Comparison of ENCODE assay signal across 11 mouse cellular contexts in genomic region chr17:5797124-5797760, GRCm38 (mm10). TPM values are rescaled to one million over a fixed set of nuclear protein-coding genes. Genes with fewer than 3 reads are reported as not detected.
DNase-seq lines count a peak whose midpoint lies in the region; ATAC-seq and TF ChIP-seq lines count a peak whose summit lies in the region.
"Had no signal": no experiment of that assay in that cellular context is flagged by ENCODE, and none has a peak within 500 bp of the region (broad histone marks: within the 10 kb centered on the region; RNA-seq: fewer than 3 reads in every experiment).

No protein-coding gene starts in this region.

- H3K9ac ChIP-seq in hindbrain, postnatal 0 days (replicated peaks; ENCODE audit: low read length), result no peak overlapping the region
- H3K9ac ChIP-seq: midbrain, embryonic 13.5 days had no signal

- 52% methylated on average over 5 of the region's 5 CpGs for WGBS in hindbrain, postnatal 0 days
- 82% methylated on average over 5 of the region's 5 CpGs for WGBS in hindbrain, embryonic 10.5 days
- WGBS in embryonic facial prominence, embryonic 10.5 days, result 82% methylated on average over 5 of the region's 5 CpGs

- no peak overlapping the region for H3K27ac ChIP-seq in hindbrain, postnatal 0 days
- H3K27ac ChIP-seq in hindbrain, embryonic 10.5 days, result no peak overlapping the region
- 0 out of 2 replicates have a peak overlapping the region, but pooled peaks have one; percentile 19 for H3K27ac ChIP-seq in embryonic facial prominence, embryonic 10.5 days (replicated peaks)
- H3K27ac ChIP-seq: layer of hippocampus, adult 2 months; midbrain, embryonic 13.5 days had no signal

- H3K4me2 ChIP-seq in hindbrain, postnatal 0 days (ENCODE audit: low read depth, low read length), result no peak overlapping the region
- H3K4me2 ChIP-seq: midbrain, embryonic 13.5 days had no signal

- H3K9me3 ChIP-seq in hindbrain, postnatal 0 days (ENCODE audit: low read length), result no peaks in the 10 kb centered on the region
- H3K9me3 ChIP-seq in hindbrain, embryonic 10.5 days, result no peaks in the 10 kb centered on the region
- no peaks in the 10 kb centered on the region for H3K9me3 ChIP-seq in embryonic facial prominence, embryonic 10.5 days
- H3K9me3 ChIP-seq: midbrain, embryonic 13.5 days had no signal

- H3K27me3 ChIP-seq in hindbrain, postnatal 0 days (ENCODE audit: insufficient read depth, low read length), result no peaks in the 10 kb centered on the region; the same call in 1 of the 2 replicates
- H3K27me3 ChIP-seq in hindbrain, embryonic 10.5 days (ENCODE audit: insufficient read depth, poor library complexity, severe bottlenecking), result no peaks in the 10 kb centered on the region
- H3K27me3 ChIP-seq in embryonic facial prominence, embryonic 10.5 days (replicated peaks; ENCODE audit: low read depth, poor library complexity, severe bottlenecking), result 0 out of 2 replicates have a peak, but pooled peaks cover 6% of the 10 kb centered on the region
- H3K27me3 ChIP-seq in splenic B cell, adult 2 months (ENCODE audit: control insufficient read depth, insufficient read depth, low read length, poor library complexity, severe bottlenecking), result no peaks in the 10 kb centered on the region
- H3K27me3 ChIP-seq: midbrain, embryonic 13.5 days had no signal

- ATAC-seq in hindbrain, postnatal 0 days, result 0 out of 2 replicates have a peak, but pooled peaks have one; percentile 24
- no peak for ATAC-seq in erythroblast, adult 5-6 weeks (replicated peaks; ENCODE audit: low FRiP score, poor library complexity, severe bottlenecking)
- ATAC-seq: midbrain, embryonic 13.5 days had no signal

- no peak overlapping the region for H3K4me3 ChIP-seq in hindbrain, postnatal 0 days (ENCODE audit: low read length)
- no peak overlapping the region for H3K4me3 ChIP-seq in hindbrain, embryonic 10.5 days
- H3K4me3 ChIP-seq in embryonic facial prominence, embryonic 10.5 days, result no peak overlapping the region
- H3K4me3 ChIP-seq: layer of hippocampus, adult 2 months; midbrain, embryonic 13.5 days had no signal

- TF ChIP-seq CTCF in hindbrain, postnatal 0 days (IDR thresholded peaks at IDR 0.05; ENCODE audit: low read depth), result no peak

- no peaks in the 10 kb centered on the region for H3K36me3 ChIP-seq in hindbrain, postnatal 0 days (ENCODE audit: insufficient read depth, low read length)
- H3K36me3 ChIP-seq in hindbrain, embryonic 10.5 days, result no peaks in the 10 kb centered on the region
- H3K36me3 ChIP-seq in embryonic facial prominence, embryonic 10.5 days (replicated peaks), result no peaks in the 10 kb centered on the region
- no peaks in the 10 kb centered on the region for H3K36me3 ChIP-seq in splenic B cell, adult 2 months (ENCODE audit: control insufficient read depth, insufficient read depth, low read length, poor library complexity, severe bottlenecking)
- H3K36me3 ChIP-seq: midbrain, embryonic 13.5 days had no signal

- H3K4me1 ChIP-seq in hindbrain, postnatal 0 days (ENCODE audit: insufficient read depth, low read length), result no peaks in the 10 kb centered on the region
- H3K4me1 ChIP-seq in hindbrain, embryonic 10.5 days (replicated peaks), result peaks cover 16% of the 10 kb centered on the region; the same call in 1 of the 2 replicates
- peaks cover 22% of the 10 kb centered on the region for H3K4me1 ChIP-seq in embryonic facial prominence, embryonic 10.5 days
- H3K4me1 ChIP-seq: midbrain, embryonic 13.5 days had no signal

- DNase-seq in hindbrain, postnatal 0 days (ENCODE audit: low spot score), result peak; percentile 39
- no peak for DNase-seq in hindbrain, embryonic 10.5 days (ENCODE audit: low spot score)
- DNase-seq in testis, postnatal 10 days (ENCODE audit: low spot score), result peak; percentile 56
- no peak for DNase-seq in testis, postnatal 14 days (ENCODE audit: low spot score)
- DNase-seq in embryonic facial prominence, embryonic 10.5 days (ENCODE audit: low spot score), result no peak
- peak; percentile 71 for DNase-seq in splenic B cell, adult 2 months (ENCODE audit: low read depth, low spot score)
- no peak for DNase-seq in frontal cortex, postnatal 14 days (ENCODE audit: low spot score in 2 of 2)
- DNase-seq: spleen, adult 18-20 months had no signal

RNA-seq across cellular contexts. Expression of gene Snx9, which starts 43.9 kb away (rescaled TPM):
- total RNA-seq in hindbrain, postnatal 0 days (2014; rRNA removed), result 6.2 and 12.5 TPM in 2 replicates
- 6.7 and 7.0 TPM in 2 replicates for polyA plus RNA-seq in hindbrain, postnatal 0 days (2015; fragmentation: Nextera tagmentation; extraction: Ambion mirVana)
- 12.7 and 14.5 TPM in 2 replicates for polyA plus RNA-seq in hindbrain, embryonic 10.5 days (2016; fragmentation: Nextera tagmentation; extraction: Ambion mirVana)
- polyA plus RNA-seq in embryonic facial prominence, embryonic 10.5 days (2016; fragmentation: Nextera tagmentation; extraction: Ambion mirVana), result 16.3 and 19.5 TPM in 2 replicates
- total RNA-seq in erythroblast, adult 5-6 weeks (2015; ENCODE audit: low replicate concordance), result 13.3 and 16.7 TPM in 2 replicates
- total RNA-seq in erythroblast, adult 5-6 weeks (2017; ENCODE audit: low replicate concordance), result 7.5 and 9.8 TPM in 2 replicates

Comparison
In these comparisons a context has a peak if more than half of its experiments do, and no peak if none do; other contexts are left out.
1. DNase-seq: peak in hindbrain, postnatal 0 days (single experiment), testis, postnatal 10 days (single experiment) and splenic B cell, adult 2 months (single experiment); none in hindbrain, embryonic 10.5 days (single experiment), testis, postnatal 14 days (single experiment), embryonic facial prominence, embryonic 10.5 days (single experiment) and frontal cortex, postnatal 14 days (0 of 2).